Mouse (Mus musculus) fibroblast of lung, adult 2 months (primary cell): ENCODE results near the gene Amigo3.
"Not testable (repeated sequence)": the region's sequence is repeated elsewhere in the genome, so short reads cannot be mapped to it uniquely, and the experiment has no call there.

Source experiments
- DNase-seq: peaks from one replicate; pipeline ENCODE4 v3.0.0-alpha.2; 2011; ENCODE audit warnings: low read depth

Amigo3 gene

DNA sequence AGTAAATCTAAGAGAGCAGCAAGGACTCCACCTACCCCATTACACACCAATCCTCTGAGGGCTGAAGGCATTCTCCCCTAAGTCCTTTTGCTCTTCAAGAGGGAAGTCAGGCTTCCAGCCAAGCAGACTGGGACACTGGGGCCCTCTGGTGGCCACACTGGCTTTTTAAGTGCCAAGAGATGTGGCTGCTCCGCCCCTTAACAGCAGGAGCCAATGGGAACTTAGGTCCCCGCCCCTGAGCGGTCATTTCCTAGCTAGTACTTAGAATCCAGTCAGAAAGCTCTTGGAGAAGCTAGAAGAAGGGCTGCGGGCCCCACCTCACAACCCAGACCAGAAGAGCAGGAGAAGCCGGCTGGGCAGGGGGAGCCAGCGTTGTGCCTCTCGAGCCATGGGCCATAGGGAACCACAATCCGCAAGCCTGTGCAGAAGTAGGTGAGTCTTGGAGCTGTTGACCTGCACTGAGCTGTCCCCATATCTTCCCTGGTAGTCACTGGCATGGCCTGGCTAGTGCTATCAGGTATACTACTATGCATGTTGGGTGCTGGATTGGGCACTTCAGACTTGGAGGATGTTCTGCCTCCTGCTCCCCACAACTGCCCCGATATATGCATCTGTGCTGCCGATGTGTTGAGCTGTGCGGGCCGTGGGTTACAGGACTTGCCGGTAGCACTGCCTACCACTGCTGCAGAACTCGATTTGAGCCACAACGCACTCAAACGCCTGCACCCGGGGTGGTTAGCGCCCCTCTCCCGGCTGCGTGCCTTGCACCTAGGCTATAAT, at the start of gene Amigo3:
Gene Amigo3, plus strand, starts transcription at position 275 of the 780 bp plus-strand sequence.
- peak; percentile 93 for DNase-seq

- DNase-seq, result no peak
These were observed 49.4 kb upstream of the Amigo3 start for GRCm38 (mm10) chr9:108003531-108003890.

DNA sequence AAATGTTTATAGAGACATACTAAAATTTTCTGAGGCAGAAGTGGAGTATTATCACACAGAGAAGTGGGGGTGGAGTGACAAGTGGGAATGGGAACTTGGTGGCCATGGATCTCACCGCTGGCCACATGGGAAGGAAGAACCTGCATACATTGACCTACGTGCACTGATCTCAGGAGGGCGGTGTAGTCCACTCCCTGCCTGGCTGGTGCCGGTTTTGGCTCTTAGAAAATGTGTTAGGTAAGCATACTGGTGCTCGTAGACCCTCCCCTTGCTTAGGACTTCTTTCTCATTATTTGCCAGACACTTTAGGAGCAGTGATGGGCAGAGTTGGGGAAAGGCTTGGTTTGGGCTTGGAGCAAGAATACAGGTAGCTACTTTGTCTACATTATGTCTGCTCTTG, 44.9 kb upstream of the Amigo3 start:
- no peak for DNase-seq

GRCm38 (mm10) chr9:108010385-108010784, 42.6 kb upstream of the Amigo3 start:
- DNase-seq, result no peak

DNA sequence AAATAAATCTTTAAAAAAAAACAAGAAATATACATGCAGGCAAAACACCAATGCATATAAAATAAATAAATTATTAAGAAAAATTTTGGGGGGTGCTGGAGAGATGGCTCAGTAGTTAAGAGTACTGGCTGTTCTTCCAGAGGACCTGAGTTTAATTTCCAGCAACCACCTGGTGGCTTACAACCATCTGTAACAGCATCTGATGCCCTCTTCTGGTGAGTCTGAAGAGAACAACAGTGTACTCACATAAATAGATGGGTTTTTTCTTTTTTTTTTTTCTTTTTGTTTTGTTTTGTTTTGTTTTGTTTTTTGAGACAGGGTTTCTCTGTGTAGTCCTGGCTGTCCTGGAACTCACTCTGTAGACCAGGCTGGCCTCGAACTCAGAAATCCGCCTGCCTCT, 39.4 kb upstream of the Amigo3 start:
- not testable (repeated sequence) for DNase-seq

DNA sequence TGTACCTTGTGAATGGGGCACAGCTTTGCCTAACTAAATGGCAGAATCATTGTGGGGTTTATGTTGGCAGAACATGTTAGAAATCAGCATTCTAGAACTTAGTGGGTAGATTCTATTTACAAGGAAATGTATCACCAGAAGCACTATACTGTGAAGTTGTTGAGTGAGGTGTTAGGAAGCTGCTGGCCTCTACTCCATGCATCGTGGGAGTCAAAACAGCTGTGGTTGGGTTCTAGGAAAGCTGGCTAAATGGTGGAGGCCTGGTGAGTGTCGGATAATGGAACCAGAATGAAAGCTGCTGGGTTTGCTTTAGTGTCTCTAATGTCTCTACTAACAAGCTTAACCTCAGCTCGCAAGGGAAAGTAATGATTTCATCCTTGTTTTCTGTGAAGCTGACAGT, 35.8 kb upstream of the Amigo3 start:
- DNase-seq, result no peak

DNA sequence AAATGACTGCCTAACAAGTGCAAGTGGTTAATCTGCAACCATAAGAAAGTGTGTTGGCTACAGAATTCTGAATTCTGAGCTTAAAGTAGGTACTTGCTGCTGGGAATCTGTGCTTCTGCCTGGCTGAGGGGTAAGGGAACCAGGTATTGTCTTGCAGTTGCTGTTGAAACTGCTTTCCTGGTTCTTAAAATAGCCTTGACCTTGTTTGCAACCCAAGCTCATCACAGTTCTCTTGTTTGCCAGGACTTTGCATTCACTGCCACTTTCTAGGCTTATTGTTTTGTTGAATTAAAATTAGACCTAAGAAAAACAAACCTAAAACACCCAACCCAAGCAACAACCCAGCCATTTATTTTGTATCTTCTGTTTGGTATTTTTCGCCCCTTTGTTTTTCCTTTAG, 32.2 kb upstream of the Amigo3 start:
- DNase-seq, result no peak

DNA sequence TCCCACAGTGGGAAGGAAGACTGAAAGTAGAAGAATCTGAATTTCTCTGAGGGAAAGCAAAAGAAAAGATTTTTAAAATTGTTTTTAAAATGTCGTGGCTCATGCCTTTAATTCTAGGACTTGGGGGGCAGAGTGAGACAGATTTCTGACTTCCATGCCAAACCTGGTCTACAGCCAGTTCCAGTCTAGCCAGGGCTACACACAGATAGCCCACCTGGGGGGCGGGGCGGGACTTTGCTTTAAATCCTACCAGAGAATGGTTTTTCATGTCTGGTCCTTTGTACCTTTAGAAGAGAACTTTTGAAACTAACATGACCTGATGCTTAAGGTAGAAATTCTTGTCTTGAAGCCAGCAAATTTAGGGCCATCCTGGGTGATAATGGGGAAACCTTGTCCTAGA, 29.7 kb upstream of the Amigo3 start:
- no peak for DNase-seq

DNA sequence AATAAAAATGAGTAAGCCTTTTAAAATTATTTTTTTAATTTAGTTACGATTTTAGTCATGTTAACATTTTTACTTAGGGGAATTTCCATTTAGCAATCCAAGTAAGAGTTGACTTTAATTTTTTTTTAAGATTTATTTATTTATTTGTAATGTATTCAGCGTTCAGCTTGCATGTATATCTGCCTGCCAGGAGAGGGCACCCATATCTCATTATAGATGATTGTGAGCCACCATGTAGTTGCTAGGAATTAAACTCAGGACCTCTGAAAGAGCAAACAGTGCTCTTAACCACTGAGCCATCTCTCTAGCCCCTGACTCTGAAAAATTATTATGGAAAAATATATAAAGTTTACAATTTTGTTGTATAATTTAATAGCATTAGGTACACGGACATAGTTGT, 26.4 kb upstream of the Amigo3 start:
- DNase-seq, result no peak

GRCm38 (mm10) chr9:108027867-108028266, 25.1 kb upstream of the Amigo3 start:
- no peak for DNase-seq

DNA sequence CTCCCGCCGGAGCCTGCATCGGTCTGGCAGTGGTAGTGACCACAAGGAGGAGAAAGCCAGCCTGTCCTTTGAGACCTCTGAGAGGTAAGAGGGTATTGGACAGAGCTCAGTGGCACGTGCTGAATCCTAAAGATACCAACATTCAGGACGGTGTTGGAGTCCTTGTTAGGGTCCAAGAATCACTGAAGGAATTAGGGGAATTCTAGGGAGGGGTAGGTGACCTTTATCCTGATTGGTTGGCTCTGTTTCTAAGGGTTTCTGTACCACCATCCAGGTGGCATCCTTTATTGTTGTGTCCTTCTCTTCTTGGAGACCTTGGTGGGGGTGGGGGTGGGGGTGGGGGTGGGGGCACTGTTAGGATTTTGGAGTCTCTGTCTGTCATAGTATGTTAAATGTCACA, 20.8 kb upstream of the Amigo3 start:
- no peak for DNase-seq

DNA sequence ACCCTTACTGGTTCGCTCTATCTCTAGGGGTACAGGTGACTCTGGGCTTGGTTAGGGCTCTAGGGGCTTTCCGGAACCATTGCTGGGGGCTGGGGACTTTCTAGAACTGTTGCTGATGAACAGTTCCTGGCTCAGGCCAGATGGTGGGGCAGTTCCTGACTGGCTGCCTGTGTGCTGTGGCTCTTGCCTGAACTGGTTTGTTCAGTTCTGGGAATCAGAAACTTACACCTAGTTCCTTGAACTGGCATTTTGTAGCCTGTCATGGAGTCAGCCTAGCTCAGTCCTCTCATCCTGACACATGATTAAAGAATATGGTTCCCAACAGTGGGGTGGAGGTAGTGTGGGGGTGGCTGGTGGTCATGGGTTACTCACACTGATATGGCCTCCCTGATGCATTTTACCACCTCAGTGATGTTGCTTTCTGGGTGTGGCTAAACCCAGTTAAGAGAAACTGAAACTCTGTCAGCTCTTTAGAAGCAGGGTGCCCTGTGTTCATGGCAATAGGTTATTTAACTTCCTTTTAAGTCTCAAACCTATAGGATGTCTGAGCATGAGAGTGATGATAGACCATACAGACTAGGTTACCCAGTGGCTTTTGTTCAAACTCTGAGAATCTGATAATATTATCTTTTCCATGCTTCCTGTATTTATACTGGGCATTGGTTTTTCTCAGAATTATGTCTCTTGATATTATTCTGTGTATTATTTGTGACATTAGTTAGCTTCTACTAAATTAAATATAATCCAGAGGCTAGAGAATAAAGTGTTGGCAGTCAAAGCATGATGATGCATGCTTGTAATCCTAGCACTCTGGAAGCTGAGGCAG, 17.4 kb upstream of the Amigo3 start:
- DNase-seq, result no peak

DNA sequence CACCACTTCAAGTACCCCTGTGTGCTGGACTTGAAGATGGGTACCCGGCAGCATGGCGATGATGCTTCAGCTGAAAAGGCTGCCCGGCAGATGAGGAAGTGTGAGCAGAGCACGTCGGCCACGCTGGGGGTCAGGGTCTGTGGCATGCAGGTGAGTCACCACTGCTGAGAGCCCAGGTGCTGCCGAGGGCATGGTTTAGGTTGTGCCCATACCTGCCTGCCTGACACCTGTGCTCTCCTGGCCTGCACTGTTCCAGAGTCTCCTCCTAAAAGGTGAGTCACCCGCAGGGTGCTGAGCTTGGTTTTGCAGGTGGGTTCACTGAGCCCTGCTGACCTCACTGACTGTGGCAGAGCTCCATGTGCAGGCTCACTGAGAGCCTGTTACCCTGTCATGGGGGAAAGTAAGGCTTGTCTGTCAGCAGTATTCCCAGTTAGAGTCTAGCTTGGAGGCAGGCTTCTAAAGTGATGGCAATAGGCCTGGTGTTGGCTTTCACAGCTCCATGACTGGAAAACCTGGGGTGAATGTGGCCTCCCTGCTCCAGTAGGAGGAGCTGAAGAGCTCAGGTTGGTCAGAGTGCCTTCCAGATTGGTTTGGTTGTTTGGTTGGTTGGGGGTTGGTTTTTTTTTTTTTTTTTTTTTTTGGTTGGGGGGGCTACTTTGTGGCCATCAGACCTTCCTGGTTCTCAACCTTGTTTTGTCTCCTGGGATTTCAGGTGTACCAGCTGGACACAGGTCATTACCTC, 8.0 kb upstream of the Amigo3 start:
- no peak for DNase-seq

DNA sequence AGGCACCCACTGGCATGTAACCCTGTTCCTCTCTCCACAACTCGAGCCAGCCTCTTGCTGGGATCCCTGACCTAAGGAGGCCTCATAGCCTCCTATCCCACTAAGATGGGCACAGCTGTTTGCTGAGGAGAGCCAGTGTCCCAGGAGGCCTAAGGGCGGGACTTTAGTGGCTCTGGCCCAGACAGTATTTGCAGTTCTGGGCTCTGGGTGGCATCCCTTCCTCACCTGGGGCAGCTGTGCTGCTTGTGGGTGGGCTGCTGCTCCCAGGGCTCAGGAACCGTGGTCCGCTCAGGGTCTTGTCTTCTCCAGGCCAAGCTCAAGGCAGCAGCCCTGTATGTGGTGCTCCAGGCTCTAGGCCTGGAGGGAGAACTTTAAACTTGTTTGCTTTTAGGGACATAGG, 6.4 kb upstream of the Amigo3 start:
- DNase-seq, result no peak

DNA sequence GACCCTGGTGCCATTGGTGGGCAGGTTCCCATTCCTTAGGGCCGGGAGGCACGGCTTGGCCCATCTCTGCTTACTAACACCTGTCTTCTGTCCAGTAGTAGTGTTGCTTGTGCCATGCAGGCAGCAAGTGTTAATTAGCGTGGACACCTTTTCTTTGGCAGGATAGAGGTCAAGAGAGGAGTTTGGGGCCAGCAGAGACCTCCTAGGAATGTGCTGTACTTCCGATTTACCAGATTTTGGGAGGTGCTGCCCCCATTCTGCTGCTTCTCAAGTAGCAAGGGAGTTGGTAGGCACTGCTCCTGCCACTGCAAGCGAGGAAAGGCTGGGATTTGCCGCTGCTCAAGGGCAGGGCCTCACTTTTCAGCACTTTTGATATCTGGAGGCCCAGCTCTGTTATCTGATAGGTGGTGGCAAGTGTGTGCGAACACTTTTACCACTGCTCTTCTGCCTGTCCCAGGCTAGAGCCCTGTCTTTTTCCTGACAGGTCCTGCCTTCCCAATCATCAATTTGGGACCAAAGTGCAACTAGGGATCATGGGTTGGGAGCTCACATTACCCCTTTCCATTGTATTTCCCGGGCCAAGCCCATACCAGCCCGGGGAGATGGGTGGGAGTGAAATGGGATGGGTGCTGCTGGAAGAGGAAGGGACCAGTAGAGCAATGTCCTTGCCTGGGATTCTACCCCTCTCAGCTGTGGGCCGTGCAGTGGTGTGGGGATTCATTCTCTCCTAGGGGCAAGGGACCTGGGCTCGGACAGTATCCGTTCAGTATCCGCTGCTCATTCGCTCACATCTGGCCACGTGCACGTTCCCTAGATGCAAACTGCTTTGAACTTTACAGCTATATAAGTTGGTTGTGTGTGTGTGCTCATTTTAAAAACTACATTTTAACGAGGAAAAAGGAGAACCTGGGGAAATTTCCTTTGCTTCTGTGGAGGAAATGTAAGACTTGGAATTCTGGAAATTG, 5.1 kb upstream of the Amigo3 start:
- DNase-seq, result no peak

DNA sequence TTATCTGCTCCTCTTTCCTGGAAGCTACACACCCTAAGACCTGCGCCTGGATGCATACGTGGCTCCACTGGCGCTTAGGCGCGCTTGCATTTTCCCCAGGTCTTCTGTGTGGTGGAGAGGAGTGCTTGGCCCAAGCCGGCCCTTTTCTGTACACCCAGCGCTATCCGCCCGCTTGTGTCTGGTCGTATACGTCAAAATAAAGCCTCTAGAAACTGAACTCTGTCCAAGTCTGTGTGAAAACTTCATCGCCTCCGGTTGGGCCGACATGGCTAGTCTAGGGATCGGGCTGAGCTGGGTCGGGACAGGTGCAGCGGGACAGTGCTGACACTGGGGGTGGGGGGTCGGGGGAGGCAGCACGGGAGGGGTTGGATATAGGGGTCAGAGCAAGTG, 4.4 kb upstream of the Amigo3 start:
- no peak for DNase-seq

- peak; percentile 95 for DNase-seq
These were observed 3.9 kb upstream of the Amigo3 start, which contains the start of gene Gmppb for GRCm38 (mm10) chr9:108049016-108049455. Gmppb (plus strand) TSS chr9:108049242.

- DNase-seq, result no peak
These were observed 3.3 kb upstream of the Amigo3 start for GRCm38 (mm10) chr9:108049561-108050251.

DNA sequence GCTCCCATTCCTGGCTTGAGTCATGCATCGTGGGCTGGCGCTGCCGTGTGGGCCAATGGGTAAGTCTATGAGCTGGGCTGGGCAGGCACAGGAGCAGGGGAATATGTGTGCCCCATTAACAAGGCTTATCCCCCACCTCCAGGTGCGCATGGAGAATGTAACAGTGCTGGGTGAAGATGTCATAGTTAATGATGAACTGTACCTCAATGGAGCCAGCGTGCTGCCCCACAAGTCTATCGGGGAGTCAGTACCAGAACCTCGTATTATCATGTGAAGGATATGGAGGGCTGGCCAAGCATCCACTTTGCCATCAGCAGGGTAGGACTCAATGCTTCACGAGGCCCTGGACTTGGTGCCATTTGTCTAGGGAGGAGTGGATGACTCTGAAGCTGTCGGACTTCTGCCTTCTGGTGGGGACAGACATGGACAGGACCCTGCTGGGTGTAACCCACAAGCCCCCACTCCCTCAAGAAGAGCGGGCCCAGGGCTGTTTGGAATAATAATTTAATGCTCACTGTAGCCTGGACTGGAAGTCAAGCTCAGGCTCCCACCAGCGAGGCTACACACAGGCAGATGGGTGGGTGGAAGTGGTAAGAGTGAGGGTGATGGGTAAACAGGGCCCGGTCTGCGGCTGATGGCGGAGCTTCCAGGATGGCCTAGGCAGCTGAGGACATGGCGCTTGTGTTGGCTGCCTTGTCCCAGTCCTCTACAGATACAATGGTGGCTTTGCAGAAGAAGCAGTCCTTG, 1.6 kb upstream of the Amigo3 start:
- no peak for DNase-seq

GRCm38 (mm10) chr9:108051931-108052220, 1.1 kb upstream of the Amigo3 start:
- DNase-seq, result no peak
